Mouse (Mus musculus): ENCODE data around the gene Pola1.
"Not testable (repeated sequence)": the region's sequence is repeated elsewhere in the genome, so short reads cannot be mapped to it uniquely, and the experiment has no call there.

Gene Pola1

DNA sequence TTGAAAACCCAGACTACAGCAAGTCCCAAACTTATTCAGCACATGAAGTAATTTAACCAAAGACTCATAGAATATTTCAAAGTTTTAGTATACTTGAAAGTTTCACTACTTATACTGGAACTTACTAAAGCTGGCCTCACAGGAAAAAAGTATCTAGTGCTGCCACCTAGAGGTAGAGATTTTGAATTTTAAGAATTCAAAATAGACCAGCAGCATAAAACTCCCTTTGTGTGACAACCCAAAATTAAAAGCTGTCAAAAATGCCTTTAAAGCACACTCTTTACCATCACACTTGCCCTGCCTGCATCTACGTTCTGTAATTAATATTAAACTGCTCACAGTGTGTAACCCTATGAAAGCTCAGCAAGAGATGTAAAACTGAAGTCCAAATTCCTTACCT is 166.2 kb downstream of the Pola1 start:
- peak; percentile 22 for DNase-seq (ENCODE audit: low read depth, low spot score)

DNA sequence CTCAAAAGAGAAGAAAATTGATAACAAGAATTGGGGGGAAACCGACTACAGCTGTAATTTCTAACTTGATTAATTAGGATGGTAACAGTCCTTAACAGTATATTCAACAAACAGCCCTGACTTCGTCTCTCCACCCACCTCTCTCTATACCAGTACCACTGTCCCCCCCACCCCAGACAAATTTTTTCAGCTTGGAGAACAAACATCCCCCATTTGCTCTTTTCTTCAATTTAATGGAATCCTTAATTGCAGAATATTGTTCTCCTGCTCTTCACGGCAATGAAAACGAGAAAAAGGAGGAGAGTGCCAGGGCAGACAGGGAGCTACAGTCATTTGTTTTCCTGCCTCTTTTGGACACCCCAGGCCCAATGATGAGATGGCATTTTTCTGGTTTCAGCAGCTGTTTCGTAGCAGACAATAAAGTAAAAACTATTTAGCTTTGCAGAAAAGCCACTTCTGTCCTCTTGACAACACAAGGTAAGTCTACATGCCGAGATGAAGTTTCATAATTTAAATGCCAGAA is 202.2 kb downstream of the Pola1 start:
- peak; percentile 4 for DNase-seq (ENCODE audit: low read depth, low spot score)

DNA sequence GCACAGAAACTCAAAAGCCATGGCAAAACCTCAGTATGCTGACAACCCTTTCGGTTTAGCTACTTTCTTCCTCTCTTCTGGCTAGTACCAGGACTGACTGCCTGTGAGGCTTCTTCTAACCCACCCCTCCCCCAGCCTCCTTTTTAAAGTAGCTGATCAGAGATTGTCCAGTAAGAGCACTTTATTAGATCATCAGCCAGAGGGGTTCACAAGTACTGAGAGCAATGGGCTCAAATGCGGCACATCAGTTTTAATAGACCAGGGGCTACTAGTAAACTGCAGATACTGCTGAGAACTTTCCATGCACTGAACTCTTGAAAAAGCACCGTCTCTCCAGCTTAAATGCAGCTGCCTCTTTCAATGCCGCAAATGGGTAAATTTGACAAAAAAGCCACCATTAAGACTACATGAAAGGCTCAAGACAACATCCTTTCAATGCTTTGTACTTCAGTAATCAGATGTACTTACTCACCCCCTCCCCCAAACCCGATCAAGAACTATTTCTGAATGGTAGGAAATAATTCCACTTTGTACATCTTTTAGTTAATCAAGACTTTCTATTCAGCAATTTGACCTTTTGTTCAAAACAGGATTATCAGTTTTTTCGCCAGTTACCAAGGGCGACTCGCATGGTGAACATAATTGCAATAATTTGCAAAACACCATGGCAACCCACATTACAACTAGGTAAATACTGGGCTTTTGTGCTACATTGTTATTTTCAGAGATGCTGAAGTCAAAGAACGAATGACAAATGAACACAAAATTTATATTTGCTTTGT is 202.8 kb downstream of the Pola1 start:
- peak; percentile 9 for DNase-seq (ENCODE audit: low read depth, low spot score)

DNA sequence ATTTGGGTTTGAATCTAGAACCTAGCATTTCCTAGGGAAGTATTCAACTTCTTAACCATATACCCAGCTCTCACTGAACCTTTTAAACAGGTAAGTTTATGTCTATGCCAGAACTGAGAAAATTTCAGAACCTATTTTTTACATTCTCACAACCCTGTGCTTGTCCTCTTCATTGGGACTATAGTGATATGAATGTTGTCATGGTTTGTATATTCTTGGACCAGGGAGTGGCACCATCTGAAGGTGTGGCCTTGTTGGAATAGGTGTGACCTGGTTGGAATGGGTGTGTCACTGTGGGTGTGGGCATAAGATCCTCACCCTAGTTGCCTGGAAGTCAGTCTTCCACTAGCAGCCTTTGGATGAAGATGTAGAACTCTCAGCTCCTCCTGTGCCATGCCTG is 231.1 kb downstream of the Pola1 start:
- DNase-seq (ENCODE audit: low read depth, low spot score) = not testable (repeated sequence)

DNA sequence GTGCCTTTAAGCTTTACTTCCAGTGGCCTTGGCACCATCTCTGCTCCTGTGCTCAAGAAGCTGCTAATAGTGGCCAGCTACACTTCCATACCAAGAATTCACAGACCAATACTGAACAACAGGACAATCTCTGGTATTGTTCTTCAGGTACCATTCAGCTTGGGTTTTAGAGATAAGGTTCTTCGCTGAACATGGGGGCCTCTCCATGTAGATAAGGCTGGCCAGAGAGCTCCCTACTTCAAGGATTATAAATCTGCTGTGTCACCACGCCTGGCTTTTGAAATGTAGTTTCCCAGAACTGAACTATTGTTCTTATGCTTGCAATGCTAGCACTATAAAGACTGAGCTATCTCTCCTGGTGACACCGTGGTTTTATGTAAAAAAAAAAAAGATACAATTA is 234.9 kb downstream of the Pola1 start:
- DNase-seq (ENCODE audit: low read depth, low spot score) = no peak

DNA sequence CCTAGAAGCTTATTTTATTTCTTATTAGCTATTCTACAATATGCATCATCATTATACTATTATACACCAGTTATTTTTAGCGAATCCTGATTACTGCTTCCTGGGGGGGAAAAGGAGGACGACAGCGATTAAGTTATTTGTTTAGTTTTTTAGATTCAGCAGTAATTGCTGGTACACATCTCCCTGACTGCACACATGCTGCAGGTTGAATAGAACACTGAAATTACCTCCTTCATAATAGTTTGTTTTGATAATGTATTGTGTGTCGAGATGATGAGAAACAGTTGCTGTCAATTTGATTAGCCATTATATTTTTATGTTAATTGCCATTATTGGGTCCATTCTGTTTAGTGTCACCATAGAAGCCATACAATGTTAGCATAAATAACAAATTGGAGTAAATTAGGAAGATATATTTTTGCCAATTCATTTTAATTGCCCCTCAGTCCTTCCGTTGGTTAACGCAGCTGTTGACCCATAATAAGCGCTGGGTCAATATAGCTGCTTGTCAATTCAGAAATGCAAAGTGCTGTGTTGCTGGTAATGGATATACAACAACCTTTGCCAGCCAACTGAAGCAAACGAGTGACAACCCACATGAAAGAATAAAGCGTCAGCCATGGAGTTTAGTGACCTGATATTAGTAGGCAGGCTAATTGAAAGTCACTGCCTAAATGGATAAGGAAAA is 254.5 kb downstream of the Pola1 start:
- no peak for DNase-seq (ENCODE audit: low read depth, low spot score)

DNA sequence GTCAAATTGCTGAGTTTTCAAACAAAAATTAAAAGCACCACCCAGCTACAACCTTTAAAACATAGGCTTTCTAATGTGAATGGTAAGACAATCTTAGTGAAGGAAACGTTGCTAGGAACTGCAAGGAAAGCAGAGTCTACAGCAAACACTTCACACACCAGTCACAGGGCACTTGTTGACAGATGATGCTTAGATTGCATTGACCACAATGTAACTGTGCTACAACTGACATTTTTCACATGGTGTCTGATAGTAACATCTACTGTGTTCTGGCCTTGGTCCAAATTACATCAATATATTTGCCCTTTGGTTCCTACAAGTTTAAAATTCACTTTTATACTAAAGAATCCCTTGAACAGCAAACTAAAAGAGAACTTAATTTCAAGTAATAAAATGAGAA is 258.5 kb downstream of the Pola1 start:
- DNase-seq (ENCODE audit: low read depth, low spot score) = no peak

DNA sequence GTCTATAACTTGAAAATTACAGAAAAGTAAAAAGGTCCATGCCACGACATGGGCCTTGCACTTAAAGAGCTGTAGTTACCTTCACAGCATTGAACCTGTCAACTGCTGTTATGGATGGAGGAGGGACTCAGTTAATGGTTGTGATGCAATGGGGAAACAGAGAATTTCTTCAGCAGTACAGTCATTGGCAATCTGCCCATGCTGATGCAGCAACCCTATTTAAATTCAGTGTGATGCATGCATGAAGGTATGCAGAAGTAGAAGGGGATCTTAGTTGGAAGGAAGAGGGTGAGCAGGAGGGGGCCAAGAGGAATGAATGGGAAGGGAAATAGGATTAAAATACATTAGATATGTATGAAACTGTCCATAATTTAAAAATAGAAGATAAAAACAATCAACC is 262.2 kb downstream of the Pola1 start:
- no peak for DNase-seq (ENCODE audit: low read depth, low spot score)

DNA sequence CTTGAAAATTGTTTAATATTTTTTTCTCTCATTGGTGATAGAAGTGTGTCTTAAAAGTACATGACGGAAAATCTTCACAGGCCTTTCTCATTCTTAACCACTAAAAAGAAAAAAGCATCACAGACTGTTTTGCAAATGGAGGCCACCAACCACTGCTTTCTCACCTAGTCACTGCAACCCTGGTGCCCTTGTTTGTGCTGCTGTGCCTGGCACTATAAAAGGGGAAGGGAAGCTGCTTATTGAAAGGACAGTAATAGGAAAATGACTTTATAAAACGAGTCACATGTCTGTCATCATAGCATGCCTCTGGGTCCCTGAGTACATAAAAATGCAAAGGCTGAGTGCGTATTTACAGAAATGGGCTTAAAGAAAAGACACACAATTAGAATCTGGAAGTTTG is 263.7 kb downstream of the Pola1 start:
- DNase-seq (ENCODE audit: low read depth, low spot score) = no peak

DNA sequence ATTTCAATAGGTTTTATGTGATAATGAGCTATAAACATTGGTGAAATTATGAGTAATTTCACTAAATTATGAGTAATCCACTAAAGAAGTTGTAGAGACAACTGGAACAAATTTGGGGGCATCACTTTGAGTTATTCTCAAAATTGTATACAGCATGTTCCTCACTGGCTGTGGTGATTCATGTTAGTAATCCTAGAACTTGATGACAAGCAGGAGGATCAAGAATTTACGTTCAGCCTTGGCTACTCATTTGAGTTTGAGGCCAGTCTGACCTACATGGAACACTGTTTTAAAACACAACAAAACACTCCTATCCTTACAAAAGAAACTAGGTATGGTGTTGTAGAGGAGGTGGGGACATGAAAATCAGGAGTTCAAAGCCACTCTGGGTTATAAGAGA is 310.6 kb downstream of the Pola1 start:
- no peak for DNase-seq (ENCODE audit: low read depth, low spot score)

DNA sequence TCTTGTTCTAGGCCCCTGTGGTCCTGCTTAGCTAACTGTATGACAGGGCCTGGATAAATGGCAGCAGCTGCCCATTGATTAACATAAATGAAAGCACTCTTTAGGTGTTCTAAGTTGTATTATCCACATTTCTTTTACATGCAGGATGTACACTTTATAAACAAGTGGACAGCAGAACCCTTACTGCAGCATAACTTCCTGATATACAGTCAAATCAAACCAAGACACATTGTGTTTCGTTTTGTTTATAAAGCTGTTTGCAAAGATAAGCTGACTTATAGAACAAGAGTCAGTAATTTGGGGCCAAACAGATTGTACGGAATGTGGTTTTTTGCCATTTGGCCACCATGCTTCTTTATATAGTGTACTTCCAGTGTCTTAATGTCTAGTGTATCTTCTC is 312.0 kb downstream of the Pola1 start:
- DNase-seq (ENCODE audit: low read depth, low spot score) = no peak

DNA sequence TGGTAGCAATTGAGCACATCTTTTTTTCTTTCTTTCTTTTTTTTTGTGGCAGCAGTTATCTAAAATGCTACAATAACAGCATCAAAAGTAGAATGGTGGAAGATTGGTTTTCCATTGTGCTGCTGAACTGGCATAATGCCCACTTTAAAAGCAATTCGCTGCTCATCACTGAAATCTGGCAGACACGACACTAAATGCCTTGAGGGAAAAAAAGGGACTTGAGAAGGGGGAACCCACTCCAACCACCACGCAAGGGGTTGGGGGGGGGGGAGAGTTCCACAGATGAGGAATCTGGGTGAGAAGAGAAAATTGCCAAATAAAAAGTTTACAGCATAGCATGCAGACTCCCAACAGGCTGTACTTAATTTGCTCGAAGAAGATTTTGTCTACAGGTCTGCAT is 314.4 kb downstream of the Pola1 start:
- DNase-seq (ENCODE audit: low read depth, low spot score) = no peak

DNA sequence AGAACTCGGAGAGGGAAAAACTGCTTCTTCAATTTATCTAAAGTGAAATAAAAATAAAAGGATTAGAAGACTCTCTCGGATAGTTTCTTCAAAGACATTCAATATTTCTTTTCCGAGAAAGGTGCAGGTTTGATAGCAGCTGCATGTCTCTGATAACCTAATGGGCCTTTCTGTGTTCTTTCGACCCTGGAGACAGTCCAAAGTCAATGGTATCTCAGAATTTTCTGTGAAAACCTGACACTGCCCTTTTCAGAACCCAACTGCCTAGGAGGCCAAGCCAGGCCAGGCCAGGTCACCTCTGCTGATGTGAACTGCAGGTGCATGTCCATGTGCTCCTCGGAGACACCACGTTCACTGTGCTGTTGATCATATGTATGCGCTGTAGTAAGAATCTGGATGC is 326.2 kb downstream of the Pola1 start:
- DNase-seq (ENCODE audit: low read depth, low spot score) = no peak

DNA sequence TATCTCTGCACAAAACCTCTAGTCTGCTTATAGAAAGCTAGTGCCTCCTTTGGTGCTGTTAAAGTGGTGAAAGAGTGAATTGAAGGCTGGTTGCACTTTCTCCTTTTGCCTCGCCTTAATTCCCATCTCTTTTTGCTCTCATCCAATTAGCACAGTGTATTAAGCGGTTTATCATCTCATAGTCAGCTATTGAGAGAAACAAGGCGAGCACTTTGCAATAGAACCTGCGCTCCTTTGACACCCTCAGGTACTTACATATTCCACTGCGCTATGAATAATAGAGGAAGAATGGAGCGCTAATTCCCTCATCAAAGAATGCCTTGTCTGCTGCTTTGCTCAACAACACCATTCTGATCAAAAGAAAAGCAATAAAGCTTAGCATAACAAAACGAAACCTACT is 330.2 kb downstream of the Pola1 start:
- DNase-seq (ENCODE audit: low read depth, low spot score) = no peak

DNA sequence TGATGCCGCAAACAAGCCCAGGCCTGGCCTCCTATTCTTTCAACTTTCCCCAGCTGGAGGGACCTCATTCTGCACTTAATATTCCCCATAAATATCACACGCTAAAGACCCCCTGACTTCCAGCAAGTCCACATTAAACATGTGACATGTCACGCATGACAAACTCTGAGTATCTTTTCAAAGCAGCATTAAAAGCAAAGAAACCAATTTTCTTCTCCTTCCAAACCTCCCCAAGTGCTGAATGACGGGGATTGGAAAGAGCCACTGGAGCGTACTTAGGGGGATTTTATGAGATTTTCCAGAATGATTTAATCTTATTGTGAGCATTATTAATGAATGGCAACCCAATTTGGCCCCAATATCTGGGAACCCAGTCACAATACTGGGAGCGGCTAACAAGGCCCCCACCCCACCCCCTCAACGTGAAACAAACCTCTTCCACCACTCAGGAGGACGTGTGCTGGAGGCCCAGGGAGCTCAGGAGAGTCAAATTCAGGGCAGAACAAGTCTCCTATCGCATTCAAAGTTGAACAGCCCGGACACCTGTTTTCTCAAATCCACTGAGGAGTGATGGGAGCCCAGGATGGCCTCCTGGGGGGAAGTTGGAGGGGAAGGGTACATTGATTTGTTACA is 331.7 kb downstream of the Pola1 start:
- DNase-seq (ENCODE audit: low read depth, low spot score) = no peak

DNA sequence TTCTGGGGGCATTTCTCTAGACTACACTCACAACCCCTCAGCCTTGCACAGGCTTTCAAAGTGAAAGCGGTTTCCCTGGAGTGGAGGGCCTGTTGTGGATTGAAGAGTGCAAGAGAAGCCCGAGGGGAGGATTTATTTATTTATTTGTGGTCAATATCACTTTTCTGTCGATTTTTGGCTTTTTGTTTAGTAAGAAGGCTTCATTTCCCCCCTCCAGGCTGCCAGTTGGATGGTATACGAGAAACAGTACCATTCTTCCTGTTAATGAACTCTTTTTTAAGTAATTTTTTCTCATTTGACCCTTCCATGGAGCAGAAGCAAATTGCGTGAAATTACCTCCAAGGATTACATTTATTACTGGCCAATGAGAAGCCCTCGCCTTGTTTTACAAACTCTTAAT is 332.2 kb downstream of the Pola1 start:
- no peak for DNase-seq (ENCODE audit: low read depth, low spot score)

DNA sequence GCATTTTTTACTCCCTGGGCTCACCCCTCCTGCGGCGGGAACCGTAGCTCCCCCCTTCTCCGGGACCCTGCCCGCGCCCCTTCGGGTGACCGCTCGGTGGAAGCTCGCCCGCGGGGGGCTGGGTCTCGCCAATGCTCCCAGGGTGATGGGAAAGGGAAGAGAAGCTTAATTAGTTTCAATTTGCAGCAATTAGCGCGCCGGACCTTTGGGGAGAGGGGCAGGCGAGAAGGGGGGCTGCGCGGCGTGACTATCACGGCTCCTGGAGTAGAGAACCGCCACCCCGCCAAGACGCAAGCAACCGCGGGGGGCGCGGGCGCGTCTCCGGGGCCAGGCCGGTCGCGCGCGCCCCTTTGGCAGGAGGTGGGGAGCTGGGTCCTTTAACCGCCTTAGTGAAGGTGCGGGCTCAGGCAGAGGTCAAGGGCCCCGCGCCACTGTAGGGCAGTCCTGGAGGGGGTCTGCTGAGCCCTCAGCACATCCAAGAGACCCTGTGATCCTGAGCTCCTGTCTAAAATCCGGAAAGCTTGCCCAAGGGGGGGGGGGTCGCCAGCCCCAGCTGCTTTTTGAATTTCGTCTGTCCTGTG is 332.8 kb downstream of the Pola1 start:
- DNase-seq (ENCODE audit: low read depth, low spot score) = no peak

DNA sequence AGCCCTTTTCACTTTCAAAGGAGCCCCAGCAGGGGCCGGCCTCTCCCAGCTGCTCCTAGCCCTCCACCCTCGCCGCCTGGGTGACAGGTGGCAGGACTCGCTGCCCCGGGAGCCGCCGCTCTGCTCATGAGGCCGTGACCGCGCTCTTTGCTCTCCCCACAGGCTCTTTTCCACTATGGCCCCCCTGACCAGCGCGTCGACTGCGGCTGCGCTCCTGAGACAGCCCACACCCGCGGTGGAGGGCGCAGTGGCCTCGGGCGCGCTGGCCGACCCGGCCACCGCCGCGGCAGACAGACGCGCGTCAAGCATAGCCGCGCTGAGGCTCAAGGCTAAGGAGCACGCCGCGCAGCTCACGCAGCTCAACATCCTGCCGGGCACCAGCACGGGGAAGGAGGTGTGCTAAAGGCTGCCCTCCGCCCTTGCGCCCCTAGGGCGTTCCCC is 334.9 kb downstream of the Pola1 start:
- no peak for DNase-seq (ENCODE audit: low read depth, low spot score)

DNA sequence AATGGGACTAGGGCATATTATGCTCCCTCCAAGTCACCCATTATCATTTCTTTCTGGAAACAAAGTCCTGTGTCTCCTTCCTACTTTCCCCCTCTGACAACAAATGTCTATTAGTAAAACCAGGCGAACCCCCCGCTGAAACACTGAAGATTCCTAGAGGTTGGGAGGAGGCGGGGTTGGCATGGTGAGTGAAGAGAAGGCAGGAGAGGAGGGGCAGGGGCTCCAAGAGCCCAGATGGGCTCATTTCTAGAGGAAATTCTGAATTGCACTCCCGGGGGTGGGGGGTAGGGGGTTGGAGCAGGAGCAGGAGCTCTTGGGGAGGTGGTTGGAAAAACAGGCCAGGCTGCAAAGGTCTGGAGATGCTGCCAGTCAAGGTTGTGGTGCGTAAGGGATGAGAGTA is 336.1 kb downstream of the Pola1 start:
- DNase-seq (ENCODE audit: low read depth, low spot score) = no peak

DNA sequence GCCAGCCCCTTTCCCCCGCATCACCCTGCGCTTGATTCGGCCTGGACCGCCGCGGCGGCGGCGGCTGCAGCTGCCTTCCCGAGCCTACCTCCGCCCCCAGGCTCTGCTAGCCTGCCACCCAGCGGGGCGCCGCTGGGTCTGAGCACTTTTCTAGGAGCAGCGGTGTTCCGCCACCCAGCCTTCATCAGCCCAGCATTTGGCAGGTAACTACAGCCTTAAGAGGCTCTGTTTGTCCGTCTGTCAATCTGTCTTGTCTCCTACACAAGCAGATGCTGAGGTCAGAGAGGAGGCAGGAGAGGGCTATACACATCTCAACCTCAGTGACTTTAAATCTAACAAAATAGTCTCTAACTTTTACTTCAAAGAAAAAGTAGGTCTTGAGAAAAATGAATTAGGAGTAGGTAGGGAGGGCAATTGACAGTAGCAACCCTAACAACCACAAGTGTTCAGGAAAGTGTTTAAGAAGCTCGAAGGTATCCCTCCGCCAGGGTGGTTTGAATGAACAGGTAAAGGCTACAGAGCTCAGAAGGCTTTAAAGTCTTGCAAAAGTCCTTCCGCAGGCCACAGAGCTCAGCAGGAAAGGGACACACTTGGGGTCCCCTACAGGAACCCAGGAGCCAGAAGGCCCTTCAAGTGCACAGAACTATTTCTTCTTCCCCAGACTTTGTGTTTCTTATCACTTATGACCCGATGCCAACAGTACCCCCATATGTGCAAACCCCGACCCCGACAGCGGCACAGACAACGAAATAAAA is 337.0 kb downstream of the Pola1 start:
- DNase-seq (ENCODE audit: low read depth, low spot score) = no peak

DNA sequence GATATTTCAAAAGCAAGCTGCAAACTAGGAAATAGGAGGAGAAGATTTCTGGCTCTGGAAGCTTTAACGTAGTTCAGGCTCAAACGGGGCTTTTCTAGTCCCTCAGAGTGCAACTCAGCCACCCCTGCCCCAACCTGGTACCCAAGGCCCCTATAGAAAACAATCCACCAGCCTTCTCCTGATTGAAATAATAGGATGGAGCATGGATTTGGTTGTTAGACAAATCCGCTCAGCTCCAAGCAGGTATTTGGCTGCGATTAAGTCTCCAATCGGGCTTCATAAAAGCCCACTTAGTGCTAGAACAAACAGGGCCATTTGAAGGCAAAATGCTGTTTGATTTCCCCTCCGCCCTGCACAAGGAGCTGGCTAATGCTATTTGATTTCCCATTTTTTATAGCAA is 339.9 kb downstream of the Pola1 start:
- DNase-seq (ENCODE audit: low read depth, low spot score) = no peak

Data from brain, adult 2 months (tissue).